12 mouse cellular contexts compared by ENCODE assay signal in genomic region chr17:66315451-66315850, GRCm38 (mm10).
DNase-seq lines count a peak whose midpoint lies in the region; ATAC-seq and TF ChIP-seq lines count a peak whose summit lies in the region.
"Had no signal": no experiment of that assay in that cellular context is flagged by ENCODE, and none has a peak within 500 bp of the region (broad histone marks: within the 10 kb centered on the region; RNA-seq: fewer than 3 reads in every experiment).

No protein-coding gene starts in this region.

- WGBS in hindbrain, embryonic 15.5 days = 22% methylated on average over 10 of the region's 10 CpGs
- 23% methylated on average over 10 of the region's 10 CpGs for WGBS in hindbrain, embryonic 11.5 days
- WGBS in embryonic facial prominence, embryonic 15.5 days = 15% methylated on average over 10 of the region's 10 CpGs
- 26% methylated on average over 10 of the region's 10 CpGs for whole genome bisulfite sequencing in midbrain, embryonic 15.5 days

- no peaks in the 10 kb centered on the region for H3K9me3 ChIP-seq in hindbrain, embryonic 15.5 days
- no peaks in the 10 kb centered on the region for H3K9me3 ChIP-seq in hindbrain, embryonic 11.5 days (ENCODE audit: control insufficient read depth, low read length)
- no peaks in the 10 kb centered on the region for H3K9me3 ChIP-seq in embryonic facial prominence, embryonic 15.5 days (replicated peaks)
- H3K9me3 ChIP-seq in midbrain, embryonic 15.5 days = no peaks in the 10 kb centered on the region

- no peak overlapping the region for H3K9ac ChIP-seq in hindbrain, embryonic 15.5 days
- no peak overlapping the region for H3K9ac ChIP-seq in hindbrain, embryonic 11.5 days (ENCODE audit: low read depth, low read length)
- H3K9ac ChIP-seq in embryonic facial prominence, embryonic 15.5 days = no peak overlapping the region
- no peak overlapping the region for H3K9ac ChIP-seq in midbrain, embryonic 15.5 days

- intact Hi-C loops in gastrocnemius, postnatal 14 days (cut with DNase I; ENCODE audit: low total_unique reads) = no loop called here

- no peak overlapping the region for H3K4me3 ChIP-seq in hindbrain, embryonic 15.5 days
- no peak overlapping the region for H3K4me3 ChIP-seq in hindbrain, embryonic 11.5 days (ENCODE audit: low read depth, low read length)
- H3K4me3 ChIP-seq in embryonic facial prominence, embryonic 15.5 days (replicated peaks) = no peak overlapping the region
- no peak overlapping the region for H3K4me3 ChIP-seq in midbrain, embryonic 15.5 days

- H3K4me1 ChIP-seq in hindbrain, embryonic 15.5 days (replicated peaks) = peaks cover 18% of the 10 kb centered on the region
- H3K4me1 ChIP-seq in hindbrain, embryonic 11.5 days (replicated peaks; ENCODE audit: control insufficient read depth, insufficient read depth, low read length) = no peaks in the 10 kb centered on the region; the same call in 1 of the 2 replicates
- H3K4me1 ChIP-seq in embryonic facial prominence, embryonic 15.5 days = peaks cover 13% of the 10 kb centered on the region
- peaks cover 19% of the 10 kb centered on the region for H3K4me1 ChIP-seq in midbrain, embryonic 15.5 days

- no peaks in the 10 kb centered on the region for H3K27me3 ChIP-seq in hindbrain, embryonic 15.5 days
- no peaks in the 10 kb centered on the region for H3K27me3 ChIP-seq in hindbrain, embryonic 11.5 days (ENCODE audit: control insufficient read depth, insufficient read depth, low read length)
- no peaks in the 10 kb centered on the region for H3K27me3 ChIP-seq in embryonic facial prominence, embryonic 15.5 days
- no peaks in the 10 kb centered on the region for H3K27me3 ChIP-seq in midbrain, embryonic 15.5 days (replicated peaks)
- H3K27me3 ChIP-seq: Patski had no signal

- no peaks in the 10 kb centered on the region for H3K36me3 ChIP-seq in hindbrain, embryonic 15.5 days
- no peaks in the 10 kb centered on the region for H3K36me3 ChIP-seq in hindbrain, embryonic 11.5 days (ENCODE audit: control insufficient read depth, insufficient read depth, low read length)
- H3K36me3 ChIP-seq in embryonic facial prominence, embryonic 15.5 days = no peaks in the 10 kb centered on the region
- H3K36me3 ChIP-seq in midbrain, embryonic 15.5 days (replicated peaks) = no peaks in the 10 kb centered on the region

- no peak for DNase-seq in hindbrain, embryonic 11.5 days (ENCODE audit: low spot score)
- peak; percentile 37 for DNase-seq in brain, embryonic 14.5 days (ENCODE audit: low read depth)
- no peak for DNase-seq in spleen, postnatal 14 days (ENCODE audit: low spot score in 2 of 2)
- DNase-seq in gastrocnemius, postnatal 14 days = no peak
- DNase-seq: cerebellum, adult 18-20 months; right cerebral cortex, postnatal 4 days had no signal

- ATAC-seq in hindbrain, embryonic 15.5 days (ENCODE audit: low FRiP score, low read depth) = no peak
- no peak for ATAC-seq in hindbrain, embryonic 11.5 days (ENCODE audit: low FRiP score)
- no peak for ATAC-seq in embryonic facial prominence, embryonic 15.5 days (ENCODE audit: insufficient number of reproducible peaks, low FRiP score, low TSS enrichment, low read depth)
- ATAC-seq in midbrain, embryonic 15.5 days (replicated peaks) = no peak
- ATAC-seq in megakaryocyte-erythroid progenitor cell, adult 5-6 weeks (replicated peaks; ENCODE audit: low FRiP score, low TSS enrichment, poor library complexity, severe bottlenecking) = no peak
- ATAC-seq: Patski had no signal

- peak overlapping the region; percentile 41; the same call in 1 of the 2 replicates for H3K27ac ChIP-seq in hindbrain, embryonic 15.5 days (replicated peaks)
- no peak overlapping the region for H3K27ac ChIP-seq in hindbrain, embryonic 11.5 days (ENCODE audit: low read depth, low read length)
- no peak overlapping the region for H3K27ac ChIP-seq in embryonic facial prominence, embryonic 15.5 days (replicated peaks)
- H3K27ac ChIP-seq in midbrain, embryonic 15.5 days = no peak overlapping the region
- H3K27ac ChIP-seq: macrophage had no signal

- no peak for TF ChIP-seq CTCF in brain, embryonic 14.5 days (IDR thresholded peaks at IDR 0.05; ENCODE audit: borderline replicate concordance, extremely low read depth, insufficient read depth, insufficient read length)

- TF ChIP-seq POLR2A in brain, embryonic 14.5 days (IDR thresholded peaks at IDR 0.05; ENCODE audit: borderline replicate concordance, extremely low read depth, insufficient read depth, insufficient read length, poor library complexity, severe bottlenecking) = no peak

- H3K4me2 ChIP-seq in hindbrain, embryonic 15.5 days = no peak overlapping the region
- H3K4me2 ChIP-seq in hindbrain, embryonic 11.5 days (replicated peaks; ENCODE audit: low read depth, low read length) = no peak overlapping the region
- peak overlapping the region; percentile 33 for H3K4me2 ChIP-seq in embryonic facial prominence, embryonic 15.5 days (replicated peaks)
- peak overlapping the region; percentile 30; the same call in 1 of the 2 replicates for H3K4me2 ChIP-seq in midbrain, embryonic 15.5 days

Comparison
In these comparisons a context has a peak if more than half of its experiments do, and no peak if none do; other contexts are left out.
1. H3K4me2 ChIP-seq: peak in embryonic facial prominence, embryonic 15.5 days (single experiment) and midbrain, embryonic 15.5 days (single experiment); none in hindbrain, embryonic 15.5 days (single experiment) and hindbrain, embryonic 11.5 days (single experiment).